Mouse (Mus musculus): ENCODE data around the gene Foxn3.

Gene Foxn3

GRCm38 (mm10) chr12:99526571-99527140 lies 36.7 kb downstream of the Foxn3 start:
- DNase-seq (ENCODE audit: extremely low spot score), result no peak

GRCm38 (mm10) chr12:99522882-99523281 lies 40.5 kb downstream of the Foxn3 start:
- no peak for DNase-seq (ENCODE audit: extremely low spot score)

- DNase-seq (ENCODE audit: extremely low spot score), result no peak
These were observed 43.5 kb downstream of the Foxn3 start for GRCm38 (mm10) chr12:99519862-99520261.

- no peak for DNase-seq (ENCODE audit: extremely low spot score)
These were observed 44.2 kb downstream of the Foxn3 start for GRCm38 (mm10) chr12:99519191-99519614.

- DNase-seq (ENCODE audit: extremely low spot score), result no peak
These were observed 44.7 kb downstream of the Foxn3 start for GRCm38 (mm10) chr12:99518640-99519039.

GRCm38 (mm10) chr12:99518126-99518525 lies 45.3 kb downstream of the Foxn3 start:
- DNase-seq (ENCODE audit: extremely low spot score), result no peak

GRCm38 (mm10) chr12:99517296-99517695 lies 46.1 kb downstream of the Foxn3 start:
- no peak for DNase-seq (ENCODE audit: extremely low spot score)

GRCm38 (mm10) chr12:99515481-99515880 lies 47.9 kb downstream of the Foxn3 start:
- DNase-seq (ENCODE audit: extremely low spot score), result no peak

GRCm38 (mm10) chr12:99511644-99512043 lies 51.7 kb downstream of the Foxn3 start:
- DNase-seq (ENCODE audit: extremely low spot score), result no peak

- DNase-seq (ENCODE audit: extremely low spot score), result no peak
These were observed 52.6 kb downstream of the Foxn3 start for GRCm38 (mm10) chr12:99510759-99511158.

- DNase-seq (ENCODE audit: extremely low spot score), result no peak
These were observed 61.2 kb downstream of the Foxn3 start for GRCm38 (mm10) chr12:99502225-99502624.

GRCm38 (mm10) chr12:99498978-99499694 lies 64.2 kb downstream of the Foxn3 start:
- DNase-seq (ENCODE audit: extremely low spot score), result no peak

- DNase-seq (ENCODE audit: extremely low spot score), result no peak
These were observed 65.0 kb downstream of the Foxn3 start for GRCm38 (mm10) chr12:99498189-99498977.

GRCm38 (mm10) chr12:99496945-99497344 lies 66.4 kb downstream of the Foxn3 start:
- DNase-seq (ENCODE audit: extremely low spot score), result no peak

- DNase-seq (ENCODE audit: extremely low spot score), result no peak
These were observed 73.2 kb downstream of the Foxn3 start for GRCm38 (mm10) chr12:99490216-99490615.

- no peak for DNase-seq (ENCODE audit: extremely low spot score)
These were observed 74.3 kb downstream of the Foxn3 start for GRCm38 (mm10) chr12:99489001-99489592.

- no peak for DNase-seq (ENCODE audit: extremely low spot score)
These were observed 83.0 kb downstream of the Foxn3 start for GRCm38 (mm10) chr12:99480372-99480771.

GRCm38 (mm10) chr12:99474176-99474575 lies 89.2 kb downstream of the Foxn3 start:
- DNase-seq (ENCODE audit: extremely low spot score), result no peak

- DNase-seq (ENCODE audit: extremely low spot score), result no peak
These were observed 89.8 kb downstream of the Foxn3 start for GRCm38 (mm10) chr12:99473406-99474133.

- DNase-seq (ENCODE audit: extremely low spot score), result no peak
These were observed 92.0 kb downstream of the Foxn3 start for GRCm38 (mm10) chr12:99471431-99471830.

GRCm38 (mm10) chr12:99467884-99468311 lies 95.5 kb downstream of the Foxn3 start:
- DNase-seq (ENCODE audit: extremely low spot score), result no peak

All from embryo, embryonic 9.5 days (tissue).